Mouse (Mus musculus): ENCODE measurements around the gene Ccdc24.

The Ccdc24 gene

DNA sequence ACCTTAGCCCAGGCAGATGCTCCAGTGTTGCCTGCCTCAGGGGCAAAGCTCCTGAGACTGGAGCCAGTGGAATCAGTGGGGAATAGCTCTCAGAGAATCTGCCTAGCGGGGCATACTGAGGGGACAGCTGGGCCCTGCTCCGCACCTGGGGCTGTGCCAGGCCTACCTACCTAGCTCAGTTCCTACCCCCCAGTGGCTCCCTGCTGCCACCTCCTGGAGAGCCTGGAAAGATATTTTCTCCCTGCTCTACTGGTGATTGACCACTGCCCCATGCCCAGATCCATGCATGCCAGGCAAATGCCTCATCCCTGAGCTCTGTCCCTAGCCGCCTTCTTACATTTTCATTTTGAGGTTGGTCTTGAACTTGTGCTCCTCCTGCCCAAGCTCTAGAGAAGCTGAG, 13.6 kb downstream of the Ccdc24 start:
- in situ Hi-C loops (cut with MboI; ENCODE audit: low sequenced_read_pairs) = no loop called here

DNA sequence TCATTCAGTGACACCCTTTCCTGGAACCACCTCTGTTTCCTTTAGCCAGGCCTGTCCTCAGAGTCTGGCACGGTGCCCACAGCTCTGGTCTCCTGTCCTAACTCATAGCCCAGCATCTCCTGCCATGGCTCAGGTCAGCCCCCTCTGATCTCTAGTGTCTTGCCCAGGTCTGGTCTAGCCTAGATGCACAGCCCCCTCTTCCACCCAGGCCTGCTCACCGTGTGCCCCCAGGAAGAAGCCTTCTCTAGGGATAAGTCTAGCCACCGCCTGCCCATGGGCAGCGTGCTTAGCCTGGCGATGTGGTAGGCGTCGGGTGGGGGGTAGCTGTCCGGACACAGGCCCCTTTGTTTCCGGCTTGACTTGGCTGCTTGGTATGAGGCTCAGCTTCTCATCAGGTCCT, 17.2 kb downstream of the Ccdc24 start:
- in situ Hi-C loops (cut with MboI; ENCODE audit: low sequenced_read_pairs) = no loop called here

DNA sequence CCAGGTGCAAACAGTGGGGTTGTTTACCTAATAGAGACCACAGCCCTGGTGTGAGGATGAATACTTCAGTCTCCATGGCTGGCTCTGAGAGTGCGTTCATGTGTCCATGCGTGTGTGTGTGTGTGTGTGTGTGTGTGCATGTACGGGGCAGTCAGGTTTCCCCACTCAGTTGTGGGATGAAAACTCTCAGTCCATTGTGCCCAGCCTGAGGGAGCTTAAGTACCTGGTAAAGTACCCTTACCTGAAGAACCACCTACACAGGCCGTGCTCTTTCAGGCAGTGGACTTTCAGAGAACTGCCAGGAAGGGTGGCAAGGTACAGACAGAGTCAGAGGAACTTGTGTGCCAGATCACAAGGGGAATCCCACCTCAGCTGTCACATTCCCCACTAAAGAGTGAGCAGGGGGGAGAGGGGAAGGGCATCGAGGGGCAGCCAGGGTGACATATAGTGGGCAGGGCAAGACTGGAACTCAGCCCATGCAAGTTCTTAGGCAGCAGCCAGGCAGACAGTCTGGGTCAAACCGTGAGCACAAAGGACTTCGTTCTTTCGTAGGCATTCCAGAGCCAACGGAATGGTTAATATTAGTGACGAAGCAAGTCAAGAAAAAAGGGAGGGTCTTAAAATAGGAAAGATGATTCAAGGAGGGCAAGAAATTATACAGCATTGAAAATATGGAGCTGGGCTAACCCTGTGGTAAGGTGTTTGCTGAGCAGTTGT, 20.0 kb downstream of the Ccdc24 start:
- in situ Hi-C loops (cut with MboI; ENCODE audit: low sequenced_read_pairs) = no loop called here

DNA sequence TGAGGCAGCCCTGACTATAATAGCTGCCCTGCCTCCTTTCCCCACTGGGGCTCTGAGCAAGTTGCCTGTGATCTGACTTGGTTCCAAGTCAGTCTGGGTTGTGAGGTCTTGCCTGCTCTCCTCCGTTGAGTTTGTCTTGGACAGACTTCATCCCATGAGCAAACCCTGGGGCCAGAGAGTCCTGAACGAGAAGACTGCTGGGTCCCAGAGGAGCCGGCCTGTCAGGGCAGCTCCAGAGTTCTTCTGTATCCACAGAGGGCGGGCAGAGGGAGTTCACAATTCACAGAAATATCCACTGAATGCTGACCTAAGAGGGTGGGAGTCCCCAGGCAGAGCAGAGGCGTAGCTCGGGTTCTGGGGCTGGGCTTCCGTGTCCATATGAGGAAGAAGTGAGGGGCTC, 21.5 kb downstream of the Ccdc24 start:
- in situ Hi-C loops (cut with MboI; ENCODE audit: low sequenced_read_pairs) = no loop called here

DNA sequence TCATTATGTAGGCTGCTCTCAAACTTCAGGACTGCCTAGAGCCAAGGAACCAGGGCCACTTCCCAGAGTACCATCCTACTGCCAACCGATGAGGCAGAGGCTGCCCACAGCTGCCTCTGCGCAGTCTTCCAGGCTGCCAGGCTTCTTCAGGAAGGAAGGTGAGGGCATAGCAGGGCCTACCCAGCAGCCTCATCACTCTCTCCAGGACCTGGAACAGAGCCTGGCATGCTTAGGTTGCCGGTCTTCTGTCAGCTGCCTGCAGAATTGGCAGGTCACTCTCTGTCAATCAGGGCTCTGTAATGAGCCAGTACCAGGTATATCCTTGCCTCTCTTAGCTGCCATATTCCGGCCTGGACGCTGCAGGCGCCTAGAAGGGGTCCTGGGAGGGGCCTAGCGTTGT, 22.2 kb downstream of the Ccdc24 start:
- in situ Hi-C loops (cut with MboI; ENCODE audit: low sequenced_read_pairs) = no loop called here

DNA sequence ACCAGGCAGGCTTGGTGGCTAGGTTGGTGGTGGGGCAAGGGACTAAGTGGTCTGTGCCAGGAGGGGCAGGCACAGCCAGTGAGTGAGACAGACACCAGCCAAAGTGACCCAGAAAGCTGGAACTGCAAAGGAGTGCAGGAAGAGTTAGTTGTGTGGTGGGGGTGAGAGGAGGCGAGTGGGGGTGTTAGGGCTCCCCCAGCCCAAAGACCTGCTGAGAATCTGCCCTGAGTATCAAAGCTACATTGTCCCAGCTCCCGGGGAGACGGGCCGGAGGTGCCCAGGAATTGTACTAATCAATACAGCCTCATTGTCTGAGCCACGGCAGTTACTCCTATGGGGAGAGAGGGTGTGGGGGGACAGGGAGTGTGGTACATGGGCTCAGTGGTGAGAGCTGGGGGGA, 22.9 kb downstream of the Ccdc24 start:
- in situ Hi-C loops (cut with MboI; ENCODE audit: low sequenced_read_pairs) = no loop called here

DNA sequence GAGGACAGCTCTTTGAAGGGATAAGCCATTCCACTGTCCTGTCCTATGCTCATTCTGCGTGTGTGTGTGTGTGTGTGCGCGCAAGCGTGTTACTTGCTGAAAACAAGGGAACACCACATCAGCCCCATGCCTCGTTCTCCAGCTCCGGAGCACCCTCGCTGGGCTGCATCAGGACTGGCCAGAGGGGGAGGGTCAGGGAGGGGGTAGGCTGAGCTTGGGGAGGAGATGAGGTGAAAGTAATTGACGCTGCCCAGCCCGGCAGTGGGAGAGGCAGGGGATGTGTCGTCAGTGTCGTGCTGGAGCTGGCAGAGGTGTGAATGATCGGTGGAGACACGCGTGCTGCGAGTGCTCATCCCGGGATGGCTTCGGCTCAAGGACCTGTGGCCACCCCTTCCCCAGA, 23.3 kb downstream of the Ccdc24 start:
- in situ Hi-C loops (cut with MboI; ENCODE audit: low sequenced_read_pairs) = no loop called here

DNA sequence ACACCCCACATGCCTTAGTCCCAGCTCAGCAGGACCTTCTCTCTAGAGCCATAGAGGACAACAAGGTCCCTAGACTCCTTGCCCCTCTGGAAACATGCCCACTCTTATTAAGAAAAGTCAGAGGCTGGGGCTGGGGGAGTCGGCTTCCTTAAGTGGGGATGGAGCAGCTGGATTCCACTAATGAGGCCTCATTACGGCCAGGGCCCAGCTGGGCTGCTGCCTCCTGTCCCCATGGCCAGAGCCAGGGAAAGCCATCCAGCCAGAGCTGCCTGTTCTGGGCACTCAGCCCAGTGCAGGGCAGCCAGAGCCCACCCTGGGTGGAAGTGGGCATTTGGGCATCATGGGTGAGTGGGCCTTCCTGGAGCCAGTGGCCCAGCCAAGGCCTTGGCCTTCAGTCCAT, 25.3 kb downstream of the Ccdc24 start:
- in situ Hi-C loops (cut with MboI; ENCODE audit: low sequenced_read_pairs) = no loop called here

DNA sequence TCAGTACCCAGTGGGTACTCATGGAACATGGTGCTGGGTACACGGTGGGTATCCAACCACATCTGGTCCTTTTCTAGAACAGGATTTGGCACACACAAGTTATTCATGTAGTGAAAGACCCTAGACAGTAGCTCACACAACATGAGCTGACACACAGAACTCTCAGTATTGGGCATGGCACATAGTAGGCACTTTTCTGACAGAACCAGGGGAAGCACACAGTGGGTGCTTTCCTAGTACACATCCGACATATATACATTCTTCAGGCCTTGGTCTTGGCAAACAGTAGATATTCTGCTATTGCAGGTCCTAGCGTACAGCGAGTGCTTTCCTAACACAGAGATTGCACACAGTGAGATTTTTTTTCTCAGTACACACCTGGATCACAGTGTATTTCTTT, 26.1 kb downstream of the Ccdc24 start:
- in situ Hi-C loops (cut with MboI; ENCODE audit: low sequenced_read_pairs) = no loop called here

DNA sequence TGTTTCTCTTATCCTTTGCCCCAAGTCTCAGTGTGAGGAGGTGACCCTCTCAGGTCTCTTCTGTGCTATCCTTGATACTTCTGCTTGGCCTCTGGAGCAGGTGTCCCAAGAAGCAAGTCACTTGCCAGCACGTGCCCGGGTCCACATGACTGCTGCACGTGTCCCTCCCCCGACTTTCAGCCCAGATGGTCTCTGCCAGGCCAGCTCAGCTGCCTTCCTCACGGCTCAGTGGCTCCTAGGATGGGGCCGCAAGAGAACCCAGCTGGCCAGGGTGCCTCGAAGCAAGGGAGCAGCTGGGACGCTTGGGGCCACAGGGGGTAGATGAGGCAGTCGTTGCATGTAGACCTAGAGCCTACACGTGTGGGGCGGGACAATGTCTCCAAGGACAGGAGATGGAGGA, 27.0 kb downstream of the Ccdc24 start:
- in situ Hi-C loops (cut with MboI; ENCODE audit: low sequenced_read_pairs) = no loop called here

DNA sequence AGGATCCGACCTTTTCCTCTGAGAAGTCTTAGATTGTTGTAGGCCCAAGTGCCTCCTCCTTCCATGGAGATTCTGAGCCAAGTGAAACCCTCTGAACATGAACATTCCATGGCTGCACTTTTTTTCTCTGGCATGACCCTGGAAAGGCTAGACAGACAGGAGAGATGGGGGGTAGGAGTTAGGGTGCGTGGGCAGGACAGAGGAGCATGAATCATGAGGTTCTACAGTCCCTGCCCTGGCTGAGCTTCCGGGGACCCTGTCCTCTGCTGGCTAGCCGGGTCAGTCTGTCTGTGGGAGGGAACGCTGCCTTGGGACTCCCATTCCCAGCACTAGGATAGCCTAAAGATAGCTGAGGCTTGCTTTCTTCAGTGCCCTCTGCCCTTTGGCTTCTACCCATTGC, 27.9 kb downstream of the Ccdc24 start:
- in situ Hi-C loops (cut with MboI; ENCODE audit: low sequenced_read_pairs) = no loop called here

DNA sequence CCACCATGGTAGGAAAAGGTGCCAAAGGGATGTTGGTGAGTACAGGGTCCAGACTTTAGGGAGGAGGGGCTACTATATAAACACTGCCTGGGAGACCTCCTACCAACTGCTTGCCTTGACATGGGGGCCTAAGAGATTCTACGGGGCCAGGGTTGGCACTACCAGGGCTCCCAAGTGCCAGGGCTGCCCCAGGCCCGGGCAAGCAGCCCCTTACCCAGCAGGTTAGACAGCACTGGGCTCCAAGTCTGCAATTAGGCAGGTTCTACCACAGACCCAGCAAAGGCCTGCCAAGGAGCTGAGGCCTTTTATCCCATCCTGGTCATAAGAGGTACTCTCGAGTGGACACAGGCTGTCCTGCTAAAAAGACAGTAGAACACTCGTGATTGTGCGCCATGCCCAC, 29.3 kb downstream of the Ccdc24 start:
- in situ Hi-C loops (cut with MboI; ENCODE audit: low sequenced_read_pairs) = no loop called here

DNA sequence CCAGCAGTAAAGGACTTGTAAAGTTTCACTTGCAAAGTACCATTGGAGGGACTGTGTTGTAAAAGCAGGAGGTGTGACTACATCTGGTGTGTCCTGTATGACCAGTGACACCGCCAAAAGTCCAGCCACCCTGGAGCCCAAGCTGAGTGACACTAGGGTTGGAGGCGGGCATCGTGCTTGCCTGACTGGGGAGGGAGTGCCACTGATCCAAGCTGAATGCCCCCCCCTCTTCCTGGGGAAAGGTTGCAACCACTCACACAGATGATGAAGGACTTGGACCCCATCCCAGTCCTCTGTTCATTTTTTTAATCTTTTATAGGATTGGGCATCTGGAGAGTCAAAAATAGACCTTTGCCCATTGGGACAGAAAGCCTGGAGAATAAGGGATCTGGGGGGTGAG, 30.8 kb downstream of the Ccdc24 start:
- in situ Hi-C loops (cut with MboI; ENCODE audit: low sequenced_read_pairs) = no loop called here

DNA sequence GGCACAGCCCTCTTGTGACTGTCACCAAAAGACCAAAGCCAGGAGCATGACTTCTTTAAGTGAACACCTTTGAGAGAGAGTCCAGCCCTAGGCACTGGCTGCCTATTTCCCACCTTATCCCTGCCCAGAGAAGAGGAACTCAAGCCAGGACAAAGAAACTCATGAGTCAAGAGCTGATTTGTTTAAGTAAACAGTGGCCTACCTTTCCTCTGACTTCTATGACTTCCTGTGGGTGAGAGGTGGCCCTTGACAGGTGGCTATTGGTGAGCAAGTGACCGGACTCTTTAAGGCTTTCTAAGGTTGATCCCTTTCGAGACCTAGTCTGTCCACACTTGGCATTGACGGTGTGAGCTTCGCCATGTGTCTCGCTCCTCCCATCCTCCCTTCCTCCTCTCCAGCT, 31.5 kb downstream of the Ccdc24 start:
- in situ Hi-C loops (cut with MboI; ENCODE audit: low sequenced_read_pairs) = no loop called here

DNA sequence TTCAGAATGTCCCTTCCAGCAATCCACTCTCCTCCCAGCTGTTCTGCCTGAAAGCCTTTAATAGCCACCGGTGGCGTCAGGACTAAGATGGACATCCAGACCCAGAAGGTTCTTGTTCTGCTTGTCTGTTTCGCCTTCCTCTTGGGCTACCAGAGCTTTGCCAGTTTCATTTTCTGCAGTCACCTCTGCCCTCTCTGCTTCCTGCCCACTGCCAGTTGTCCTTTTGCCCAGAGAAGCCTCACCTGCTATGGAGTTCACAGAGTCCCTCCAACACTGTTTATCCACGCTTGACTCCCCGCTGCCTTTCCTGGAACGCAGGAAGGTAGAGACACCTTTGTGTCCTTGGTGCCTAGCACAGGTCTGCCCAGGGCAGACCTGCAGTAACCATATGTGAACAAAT, 33.0 kb downstream of the Ccdc24 start:
- in situ Hi-C loops (cut with MboI; ENCODE audit: low sequenced_read_pairs) = no loop called here

DNA sequence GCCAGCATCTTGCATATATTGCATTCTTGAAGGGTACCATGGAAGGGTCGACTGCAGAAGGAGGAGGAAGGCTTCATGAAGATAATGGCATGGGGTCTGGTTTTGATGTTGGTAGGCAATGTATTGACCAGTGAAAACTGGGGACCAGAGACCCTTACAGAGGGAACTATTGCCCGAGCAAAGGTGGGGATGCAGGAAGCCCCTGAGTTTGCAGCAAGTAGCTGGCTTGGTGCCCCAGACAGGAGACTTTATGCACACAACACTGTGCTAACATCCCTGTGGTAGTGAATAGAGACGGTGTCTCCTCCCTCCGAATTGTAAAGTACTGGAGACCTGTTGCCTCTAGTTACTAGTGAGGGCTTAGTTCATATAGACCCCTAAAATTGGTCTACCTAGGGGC, 35.1 kb downstream of the Ccdc24 start:
- in situ Hi-C loops (cut with MboI; ENCODE audit: low sequenced_read_pairs) = no loop called here

DNA sequence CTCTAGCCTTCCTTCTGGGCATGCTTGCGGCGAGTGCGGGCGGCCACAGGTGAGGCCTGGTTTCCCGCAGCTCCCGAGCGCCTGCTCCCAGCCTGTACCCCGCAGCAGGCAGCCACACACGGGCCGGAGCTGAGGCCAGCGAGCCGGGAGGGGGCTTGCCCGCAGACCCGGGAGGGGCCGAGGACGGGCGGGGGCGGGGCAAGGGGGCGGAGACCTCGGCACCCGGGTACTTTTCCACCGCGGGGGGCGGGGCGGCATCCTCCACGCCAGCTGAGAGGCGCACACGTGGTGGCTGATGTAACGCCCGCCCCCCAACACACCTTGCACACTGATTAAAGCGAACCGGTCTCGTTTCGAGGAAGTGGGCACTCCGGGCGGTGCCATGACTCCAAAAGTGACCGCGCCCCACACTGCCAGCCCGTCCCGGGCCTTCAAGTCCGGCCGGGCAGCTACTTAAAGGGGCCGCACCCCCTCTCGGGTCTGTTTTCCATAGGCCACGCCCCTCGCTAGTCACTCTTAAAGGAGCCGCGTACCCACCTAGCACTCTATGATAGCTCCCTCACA, 36.1 kb downstream of the Ccdc24 start:
- in situ Hi-C loops (cut with MboI; ENCODE audit: low sequenced_read_pairs) = no loop called here

DNA sequence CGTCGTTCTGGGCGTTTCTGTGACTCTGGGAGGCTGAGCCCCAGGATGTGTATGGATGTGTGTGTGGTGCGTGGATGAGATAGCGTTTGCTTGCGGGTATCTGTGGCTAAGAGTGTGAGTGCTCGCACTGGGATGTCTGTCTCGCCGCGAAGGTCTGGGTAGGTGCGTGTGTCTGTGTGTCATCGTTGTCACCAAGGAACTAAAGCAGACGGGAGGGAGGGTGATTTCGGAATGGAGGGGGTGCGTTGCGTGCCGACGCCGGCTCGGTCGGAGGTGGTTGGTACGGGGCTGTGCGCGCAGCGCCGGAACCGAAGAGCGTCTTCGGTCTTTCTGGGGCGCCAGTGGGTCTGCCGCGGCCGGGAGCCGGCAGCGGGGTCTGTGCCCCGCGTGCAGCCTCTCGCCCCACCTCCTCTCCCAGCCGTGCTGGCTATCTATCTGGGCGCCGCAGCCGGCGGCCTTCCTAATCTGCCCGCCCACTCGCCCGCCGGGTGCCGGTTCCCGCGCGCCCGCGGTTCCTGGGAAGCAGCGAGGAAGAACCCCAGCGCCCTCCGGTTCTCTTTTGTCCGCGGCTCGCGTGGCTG, 36.7 kb downstream of the Ccdc24 start:
- in situ Hi-C loops (cut with MboI; ENCODE audit: low sequenced_read_pairs) = no loop called here

DNA sequence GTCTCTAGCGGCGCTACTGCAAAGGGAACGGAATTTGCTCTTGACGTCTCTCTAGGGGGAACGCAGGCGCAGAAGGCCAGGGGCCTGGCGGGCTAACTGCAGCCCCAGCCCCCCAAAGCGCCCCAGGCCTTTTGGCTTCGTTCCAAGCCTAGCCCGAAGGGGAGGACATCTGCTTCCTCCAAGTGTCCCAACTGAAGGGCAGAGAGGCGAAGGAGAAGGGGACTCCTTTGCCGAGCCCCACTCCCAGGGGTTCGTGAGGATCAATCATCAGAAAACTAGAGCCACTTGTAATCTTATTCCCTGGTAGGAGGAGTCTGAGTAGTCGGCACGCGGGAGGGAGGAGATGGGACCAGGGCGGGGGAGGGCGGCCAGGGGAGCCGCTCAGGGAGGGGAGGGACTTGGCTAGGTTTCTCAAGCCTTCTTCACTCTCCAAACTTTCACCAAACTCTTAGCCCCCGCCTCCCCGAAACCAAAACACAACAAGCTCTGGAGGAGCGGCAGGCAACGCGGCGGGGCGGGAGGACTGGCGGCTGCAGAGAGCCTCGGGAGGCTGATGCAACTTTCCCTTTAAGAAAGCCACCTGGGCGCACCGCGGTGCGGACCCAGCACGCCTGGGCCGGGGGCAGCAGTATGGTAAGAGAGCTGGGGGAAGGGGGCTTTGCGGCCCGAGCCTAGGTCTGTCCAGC, 37.4 kb downstream of the Ccdc24 start:
- in situ Hi-C loops (cut with MboI; ENCODE audit: low sequenced_read_pairs) = no loop called here

DNA sequence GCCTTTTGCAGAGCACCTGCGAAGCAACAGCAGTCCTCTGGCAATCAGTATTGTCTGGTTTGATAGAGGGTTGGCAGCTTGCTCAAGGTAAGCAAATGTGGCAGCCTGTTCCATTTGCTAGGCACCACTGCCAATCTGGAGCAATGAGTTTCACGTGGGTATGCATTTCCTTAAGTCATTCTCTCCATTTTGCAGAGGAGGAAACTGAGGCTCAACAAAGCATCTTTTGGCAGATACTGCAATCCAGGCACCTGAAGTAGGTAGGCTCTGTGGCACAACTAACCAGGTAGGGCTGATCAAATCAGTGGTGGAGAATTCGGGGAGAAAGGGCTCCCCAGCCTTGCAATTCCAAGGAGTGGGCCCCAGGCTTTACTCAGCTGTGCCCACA, 37.9 kb downstream of the Ccdc24 start, which contains the start of gene Slc6a9:
TSS of gene Slc6a9 (plus strand) at position 50 of the 388 bp plus-strand sequence.
- in situ Hi-C loops (cut with MboI; ENCODE audit: low sequenced_read_pairs) = no loop called here

DNA sequence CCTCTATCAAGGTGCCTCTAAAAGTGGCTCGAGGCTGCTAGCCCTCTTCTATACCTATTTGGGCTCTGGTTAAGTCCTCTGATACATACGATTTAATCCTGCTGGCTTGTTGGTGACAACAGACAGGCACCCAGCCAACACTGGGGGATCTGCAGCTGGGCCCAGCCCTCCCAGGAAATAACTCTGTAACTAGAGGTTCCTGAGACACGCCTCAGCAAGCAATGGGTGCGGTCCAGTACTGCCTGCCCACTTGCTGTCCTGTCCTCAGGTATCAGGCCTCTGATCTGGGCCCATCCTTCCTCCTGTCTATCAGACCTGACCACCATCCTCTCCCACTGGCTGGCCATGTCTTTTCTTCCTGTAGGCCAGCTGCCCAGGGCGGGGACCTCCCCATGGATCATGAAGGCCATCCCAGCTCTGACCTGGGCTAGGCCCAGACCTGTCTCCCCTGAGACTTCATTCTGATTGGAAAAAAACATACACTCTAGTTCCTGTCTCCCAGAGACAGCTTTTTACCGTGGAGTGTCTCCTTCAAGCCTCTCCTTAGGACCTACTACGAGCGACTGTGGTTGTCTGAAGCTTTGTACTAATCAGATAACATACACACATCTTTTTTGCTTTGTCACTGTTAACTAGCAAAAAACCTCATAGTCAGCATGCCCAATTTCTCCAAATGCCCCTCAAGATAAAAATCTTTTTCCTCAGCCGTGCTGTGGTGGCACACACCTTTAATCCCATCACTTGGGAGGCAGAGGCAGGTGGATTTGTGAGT, 40.3 kb downstream of the Ccdc24 start:
- in situ Hi-C loops (cut with MboI; ENCODE audit: low sequenced_read_pairs) = no loop called here

All from CH12F3 (cell line).